Mouse (Mus musculus) lung, adult 2 months (tissue): ENCODE data around the gene Samsn1. TPM values are rescaled to one million over a fixed set of nuclear protein-coding genes. Genes with fewer than 3 reads are reported as not detected.

Source experiments
- DNase-seq: peaks from one replicate; pipeline ENCODE4 v3.0.0; 2022
- H3K4me1 ChIP-seq: fragments of 200-500 bp; 2 replicates; pipeline ENCODE4 v1.6.1; 2011; ENCODE audit warnings: low read length; ENCODE audit not compliant: control insufficient read depth, insufficient read depth
- H3K4me3 ChIP-seq: fragments of 200-500 bp; replicated peaks from 2 replicates; pipeline ENCODE3; 2011; ENCODE audit warnings: low read depth, mild to moderate bottlenecking, control low read depth, low read length; ENCODE audit errors: extremely low read depth
- CTCF ChIP-seq: fragments of 200-500 bp; IDR thresholded peaks from 2 replicates; pipeline ENCODE4 v1.5.1; 2011; ENCODE audit warnings: mild to moderate bottlenecking, low read length, control low read depth; ENCODE audit not compliant: insufficient read depth
- POLR2A ChIP-seq: fragments of 200-500 bp; IDR thresholded peaks from 2 replicates; pipeline ENCODE4 v1.6.1; 2011; ENCODE audit warnings: low read depth, mild to moderate bottlenecking, control low read depth, low read length, borderline replicate concordance; ENCODE audit errors: extremely low read depth
- WGBS: fragments of 180-500 bp; shearing (Covaris S2); methylation state at CpG from one replicate; pipeline ENCODE4 v1.1.7; 2018; 5-methylcytosine and 5-hydroxymethylcytosine counted together
- polyA plus RNA-seq: library from polyadenylated mRNA; depleted of rRNA; stranded (reverse); fragments of >200 nt; gene quantifications from 2 replicates; pipeline ENCODE4 v1.2.3, GENCODE M21; 2012

Gene Samsn1
- polyA plus RNA-seq, 1 experiment = 3.2 TPM

DNA sequence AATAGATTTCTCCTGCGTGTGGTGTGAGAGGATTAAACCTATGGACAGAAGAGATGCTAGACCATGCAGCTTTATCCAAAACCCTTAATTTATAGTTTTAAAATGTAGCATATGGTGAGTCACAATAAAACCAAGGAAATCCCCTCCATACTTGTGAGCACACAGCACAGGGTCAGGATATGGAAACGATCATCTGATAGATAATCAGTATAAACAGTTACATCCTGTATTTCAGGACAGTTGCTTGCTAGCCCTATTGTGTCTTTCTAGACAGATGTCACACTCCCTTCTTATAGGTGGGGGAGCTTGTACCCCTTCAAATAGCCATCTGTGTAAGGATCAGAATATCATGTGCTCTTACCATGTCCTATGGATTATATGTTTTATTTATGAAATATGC, 115.3 kb downstream of the Samsn1 start:
- WGBS = 44% methylated on average over 2 of the region's 2 CpGs
- no peak for DNase-seq
- H3K4me3 ChIP-seq = no peak overlapping the region
- TF ChIP-seq CTCF (no peak), POLR2A (no peak)
- H3K4me1 ChIP-seq = no peaks in the 10 kb centered on the region

DNA sequence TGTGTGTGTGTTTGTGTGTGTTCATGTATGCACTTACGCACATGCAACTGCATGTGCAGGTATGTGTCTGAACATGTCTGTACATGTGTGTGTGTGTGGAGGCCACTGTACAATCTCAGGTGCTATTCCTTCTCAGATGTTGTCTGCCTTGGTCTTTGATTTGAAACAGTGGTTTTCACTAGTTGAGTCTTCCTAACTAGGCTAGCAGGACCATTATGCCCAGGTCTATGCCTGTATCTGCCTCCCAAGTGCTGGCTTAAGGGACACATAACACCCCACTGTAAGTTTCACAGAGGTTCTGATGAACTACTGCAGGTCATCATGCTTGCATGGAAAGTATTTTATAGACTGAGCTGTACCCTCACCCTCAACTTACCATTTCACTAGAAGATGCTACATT, 115.8 kb downstream of the Samsn1 start:
- no peak for DNase-seq
- WGBS = 97% methylated on average over 1 of the region's 1 CpGs
- no peaks in the 10 kb centered on the region for H3K4me1 ChIP-seq
- TF ChIP-seq CTCF = no peak
- no peak for TF ChIP-seq POLR2A
- H3K4me3 ChIP-seq = no peak overlapping the region

DNA sequence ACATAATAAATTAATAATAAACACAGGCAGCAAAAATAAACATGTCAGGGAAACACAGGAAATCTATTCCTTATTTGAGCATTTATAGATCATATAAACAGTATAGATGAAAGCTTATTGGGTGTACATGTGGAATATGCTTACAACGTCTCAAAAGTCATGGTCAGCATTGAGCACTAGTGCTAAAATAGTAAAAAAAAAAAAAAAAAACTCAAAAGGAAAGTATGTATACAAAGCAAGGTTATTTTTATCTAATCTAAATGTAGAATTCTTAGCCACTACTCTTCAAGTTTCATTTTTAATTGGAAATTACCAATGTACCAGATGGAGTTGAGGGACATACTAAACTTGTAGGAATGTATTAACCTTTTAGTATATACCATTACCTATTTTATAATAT, 116.8 kb downstream of the Samsn1 start:
- H3K4me3 ChIP-seq = no peak overlapping the region
- WGBS = 50% methylated on average over 1 of the region's 1 CpGs
- no peak for TF ChIP-seq CTCF
- TF ChIP-seq POLR2A = no peak
- no peaks in the 10 kb centered on the region for H3K4me1 ChIP-seq
- no peak for DNase-seq

DNA sequence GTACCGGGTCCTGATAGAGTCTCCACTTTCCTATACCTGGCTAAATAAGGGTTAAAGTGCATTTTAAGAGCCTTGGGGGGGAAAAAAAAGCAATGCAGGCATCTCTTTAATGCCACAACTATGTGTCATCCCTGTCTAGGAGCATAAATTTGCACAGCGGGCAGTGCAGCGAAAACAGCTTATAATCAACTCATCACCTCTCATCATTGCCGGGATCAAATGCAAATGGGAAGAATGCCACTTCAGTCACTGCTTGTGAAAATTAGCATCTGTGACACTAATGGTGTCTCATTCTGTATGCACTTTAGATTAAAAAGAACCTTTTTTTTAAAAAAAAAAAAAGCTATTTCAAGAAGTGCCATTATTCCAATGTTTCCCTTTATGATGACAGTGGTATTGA, 118.0 kb downstream of the Samsn1 start:
- 88% methylated on average over 4 of the region's 4 CpGs for WGBS

DNA sequence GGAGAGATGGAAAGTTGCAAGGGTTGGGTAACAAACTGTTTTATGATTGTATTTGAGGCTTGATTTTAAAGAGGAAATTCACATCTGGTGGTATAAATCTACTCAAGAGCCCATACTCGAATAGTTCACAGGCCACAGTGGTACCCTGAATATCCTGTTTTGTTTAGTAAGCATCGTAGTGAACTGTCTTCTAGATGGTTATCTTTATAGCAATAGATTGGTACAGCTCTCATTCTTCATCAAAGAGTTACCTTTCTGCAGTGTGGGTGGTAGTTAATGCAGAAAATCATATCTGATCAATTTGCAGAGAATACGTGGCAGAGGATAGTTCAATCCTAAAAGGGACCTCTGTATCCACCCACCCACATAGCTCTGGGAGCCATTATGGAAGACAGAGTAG, 119.1 kb downstream of the Samsn1 start:
- H3K4me1 ChIP-seq = no peaks in the 10 kb centered on the region
- WGBS = 71% methylated on average over 3 of the region's 3 CpGs
- DNase-seq = no peak
- TF ChIP-seq POLR2A (no peak), CTCF (no peak)
- no peak overlapping the region for H3K4me3 ChIP-seq

More for the DNA sequence above, 118.0 kb downstream of the Samsn1 start:
- Histone ChIP-seq H3K4me1 (no peaks in the 10 kb centered on the region), H3K4me3 (no peak overlapping the region)
- DNase-seq = no peak
- TF ChIP-seq CTCF (no peak), POLR2A (no peak)

DNA sequence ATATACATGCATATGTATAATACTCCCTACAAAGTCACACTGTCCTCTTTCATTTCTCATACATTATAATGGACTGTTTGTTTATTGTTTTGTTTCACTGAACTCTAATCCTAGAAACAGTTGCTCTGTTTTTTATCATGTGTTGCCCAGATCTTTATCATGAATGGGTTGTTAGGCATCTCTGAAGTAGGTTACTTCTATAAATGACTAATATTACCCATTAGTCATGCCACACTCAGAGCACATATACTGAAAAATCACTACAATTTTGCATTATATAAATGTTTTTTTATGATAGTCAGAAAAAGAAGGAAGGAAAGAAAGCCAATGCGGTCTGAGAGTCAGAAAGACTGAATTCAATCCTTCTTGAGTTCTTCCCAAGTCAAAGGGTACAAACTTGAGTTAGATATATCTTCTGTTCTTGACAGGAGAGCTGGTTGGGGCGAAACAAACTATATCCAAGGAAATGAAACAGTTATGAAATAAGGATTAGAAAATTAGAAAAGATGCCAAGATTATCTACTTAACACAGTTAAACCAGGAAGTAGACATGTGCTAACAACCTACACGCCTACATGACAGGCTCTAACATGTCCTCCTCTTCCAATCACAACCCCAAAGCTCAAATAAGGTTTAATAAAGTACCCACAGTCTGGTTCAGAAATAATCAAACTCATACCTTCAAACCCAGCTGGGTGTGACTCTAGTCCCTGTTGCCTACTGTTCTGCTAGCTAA, 122.0 kb downstream of the Samsn1 start:
- WGBS = 77% methylated on average over 3 of the region's 3 CpGs
- DNase-seq = no peak
- H3K4me1 ChIP-seq = no peaks in the 10 kb centered on the region
- H3K4me3 ChIP-seq = no peak overlapping the region
- no peak for TF ChIP-seq CTCF
- no peak for TF ChIP-seq POLR2A

DNA sequence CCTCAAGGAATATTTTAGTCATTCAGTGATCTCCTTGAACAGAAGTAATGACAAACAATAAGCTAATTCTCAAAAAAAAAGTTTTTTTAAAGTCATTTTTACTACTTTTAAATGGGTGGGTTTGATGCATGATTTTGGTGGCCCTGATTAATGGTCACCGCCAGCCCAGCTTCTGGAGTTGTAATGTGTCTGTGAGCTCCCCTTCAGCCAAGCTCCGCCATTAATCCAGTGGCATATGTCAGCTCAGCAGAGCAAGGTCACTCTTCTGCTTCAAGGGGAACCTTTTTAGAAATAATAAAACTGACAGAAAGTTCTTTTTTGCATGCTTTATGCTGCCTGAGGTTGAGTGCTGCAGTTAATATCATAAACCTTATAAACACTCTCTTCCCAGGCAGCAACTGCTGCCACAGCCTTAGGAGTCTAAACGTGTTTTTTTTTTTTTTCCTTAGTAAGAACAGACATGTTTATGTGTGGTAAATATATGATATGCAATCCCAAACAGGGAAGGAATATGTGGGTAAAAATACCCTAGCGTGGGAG, 124.2 kb downstream of the Samsn1 start:
- 72% methylated on average over 4 of the region's 4 CpGs for WGBS
- TF ChIP-seq POLR2A (no peak), CTCF (no peak)
- H3K4me3 ChIP-seq = no peak overlapping the region
- no peaks in the 10 kb centered on the region for H3K4me1 ChIP-seq
- no peak for DNase-seq

DNA sequence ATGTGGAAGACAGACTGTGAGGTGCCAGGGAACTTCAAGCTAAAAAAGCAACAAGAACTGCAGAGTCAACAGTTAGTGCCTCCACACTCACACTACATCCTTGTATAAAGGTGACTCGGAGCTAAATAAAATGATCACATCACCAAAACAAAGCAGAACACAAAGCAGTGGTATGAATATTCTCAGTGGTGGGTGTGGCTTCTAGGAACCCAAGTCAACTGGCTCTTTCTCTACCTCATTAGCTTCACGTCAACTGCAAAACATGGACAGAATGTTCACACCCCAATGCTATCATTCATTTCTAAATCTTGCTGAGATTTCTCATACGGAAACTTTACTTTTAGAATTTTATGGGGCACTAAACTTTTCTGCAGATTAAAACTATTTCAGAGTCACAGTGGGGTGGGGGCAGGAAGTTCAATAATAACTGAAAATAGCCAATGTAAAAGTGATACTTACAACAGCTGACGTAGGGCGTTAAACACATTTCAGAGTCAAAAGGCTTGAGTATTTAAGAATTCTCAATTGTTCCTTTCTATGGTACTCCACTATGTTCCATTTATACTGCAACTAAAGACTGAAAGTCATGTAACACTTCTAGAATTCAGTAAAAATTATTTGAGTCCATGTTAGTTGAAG, 127.7 kb downstream of the Samsn1 start:
- no peak overlapping the region for H3K4me3 ChIP-seq
- no peak for DNase-seq
- WGBS = 78% methylated on average over 5 of the region's 5 CpGs
- no peaks in the 10 kb centered on the region for H3K4me1 ChIP-seq
- TF ChIP-seq CTCF (no peak), POLR2A (no peak)

DNA sequence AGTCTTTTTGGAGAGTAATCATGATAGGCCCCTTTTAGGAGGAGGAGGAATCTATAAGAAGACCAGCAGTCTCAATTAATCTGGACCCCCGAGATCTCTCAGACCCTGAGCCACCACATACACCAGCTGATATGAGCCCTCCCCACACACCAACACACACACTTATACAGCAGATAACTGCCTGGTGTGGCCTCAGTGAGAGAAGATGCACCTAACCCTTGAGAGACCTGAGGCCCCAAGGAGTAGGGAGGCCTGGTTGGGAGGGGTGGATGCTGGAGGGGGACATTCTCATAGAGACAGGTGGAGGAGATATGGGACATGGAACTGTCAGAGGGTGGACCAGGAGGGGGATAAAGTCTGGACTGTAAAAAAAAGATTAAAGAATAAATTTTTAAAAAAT, 128.6 kb downstream of the Samsn1 start:
- H3K4me3 ChIP-seq = no peak overlapping the region
- WGBS = 77% methylated on average over 1 of the region's 1 CpGs
- DNase-seq = no peak
- TF ChIP-seq POLR2A (no peak), CTCF (no peak)
- H3K4me1 ChIP-seq = no peaks in the 10 kb centered on the region
